Mouse (Mus musculus) left cerebral cortex, postnatal 10 days (tissue): Measurements from ENCODE around the gene Jpt2. TPM values are rescaled to one million over a fixed set of nuclear protein-coding genes. Genes with fewer than 3 reads are reported as not detected.
"Not testable (repeated sequence)": the region's sequence is repeated elsewhere in the genome, so short reads cannot be mapped to it uniquely, and the experiment has no call there.

ENCODE experiments used
- DNase-seq, 2 experiments: peaks; one replicate each; pipeline ENCODE4 v3.0.0; 2021 to 2022; ENCODE audit warnings: low spot score in 2 of 2, mixed read lengths in 1 of 2; ENCODE audit errors: extremely low spot score in 1 of 2
- intact Hi-C: fragments of 180-260 bp; cut with DNase I; formaldehyde crosslinking; loops from one replicate; pipeline ENCODE4 v1.15.1; 2025
- total RNA-seq, 2 experiments: library from RNA; stranded (reverse); gene quantifications; 2 replicates each; pipeline ENCODE4 v1.2.3; 2021

Gene Jpt2
- 10 to 100 TPM; 11.9 to 13.1 TPM for total RNA-seq

GRCm38 (mm10) chr17:24960135-24960851, at the start of gene Jpt2:
Jpt2 (minus strand) TSS chr17:24960689.
- peak; percentile 96 to 99 for DNase-seq
- intact Hi-C loops = no loop called here

GRCm38 (mm10) chr17:25007480-25007879, 47.0 kb upstream of the Jpt2 start:
- DNase-seq = no peak
- intact Hi-C loops = no loop called here

GRCm38 (mm10) chr17:25005102-25005501, 44.6 kb upstream of the Jpt2 start:
- DNase-seq = no peak
- intact Hi-C loops = no loop called here

- no peak for DNase-seq
- intact Hi-C loops = no loop called here
These were observed 34.2 kb upstream of the Jpt2 start for GRCm38 (mm10) chr17:24994721-24995120.

- intact Hi-C loops = no loop called here
- DNase-seq = no peak
These were observed 26.7 kb upstream of the Jpt2 start for GRCm38 (mm10) chr17:24987221-24987620.

GRCm38 (mm10) chr17:24960852-24961715, 595 bp upstream of the Jpt2 start:
- DNase-seq = no peak
- intact Hi-C loops = no loop called here

GRCm38 (mm10) chr17:24959371-24959770, 1.1 kb downstream of the Jpt2 start:
- intact Hi-C loops = no loop called here
- no peak for DNase-seq

- intact Hi-C loops = no loop called here
- DNase-seq = no peak
These were observed 7.2 kb downstream of the Jpt2 start for GRCm38 (mm10) chr17:24953291-24953690.

GRCm38 (mm10) chr17:24950671-24951070, 9.8 kb downstream of the Jpt2 start:
- intact Hi-C loops = no loop called here
- no peak for DNase-seq

GRCm38 (mm10) chr17:24948204-24948603, 12.3 kb downstream of the Jpt2 start:
- intact Hi-C loops = no loop called here
- no peak for DNase-seq

GRCm38 (mm10) chr17:24943589-24943988, 16.9 kb downstream of the Jpt2 start:
- DNase-seq, intact Hi-C loops: not testable (repeated sequence)

- intact Hi-C loops = no loop called here
- DNase-seq = peak in 1 of 2 experiments; percentile 42
These were observed 17.5 kb downstream of the Jpt2 start for GRCm38 (mm10) chr17:24943036-24943435.

GRCm38 (mm10) chr17:24942453-24942852, 18.0 kb downstream of the Jpt2 start:
- DNase-seq = peak in 1 of 2 experiments; percentile 33
- intact Hi-C loops = not testable (repeated sequence)

- intact Hi-C loops = no loop called here
These were observed 23.2 kb downstream of the Jpt2 start for GRCm38 (mm10) chr17:24937266-24937665.

GRCm38 (mm10) chr17:24936259-24937237, 23.9 kb downstream of the Jpt2 start, which contains the start of gene Mapk8ip3:
Mapk8ip3 (minus strand) TSS chr17:24936977.
- intact Hi-C loops = no loop called here

More at GRCm38 (mm10) chr17:24937266-24937665, 23.2 kb downstream of the Jpt2 start:
- DNase-seq = no peak

GRCm38 (mm10) chr17:24935666-24936065, 24.8 kb downstream of the Jpt2 start:
- DNase-seq = no peak
- intact Hi-C loops = no loop called here

More at GRCm38 (mm10) chr17:24936259-24937237, 23.9 kb downstream of the Jpt2 start, which contains the start of gene Mapk8ip3:
- peak; percentile 93 to 97 for DNase-seq

- intact Hi-C loops = no loop called here
- DNase-seq = no peak
These were observed 25.6 kb downstream of the Jpt2 start for GRCm38 (mm10) chr17:24934926-24935325.

GRCm38 (mm10) chr17:24933163-24933562, 27.3 kb downstream of the Jpt2 start:
- intact Hi-C loops = no loop called here
- DNase-seq = no peak

GRCm38 (mm10) chr17:24932431-24932830, 28.1 kb downstream of the Jpt2 start:
- intact Hi-C loops = no loop called here
- no peak for DNase-seq
